Mouse (Mus musculus) common myeloid progenitor, adult 5-6 weeks (primary cell): ENCODE measurements around the gene Ptprn2. TPM values are rescaled to one million over a fixed set of nuclear protein-coding genes. Genes with fewer than 3 reads are reported as not detected.

Experiments used
- ATAC-seq: replicated peaks from 2 replicates; pipeline ENCODE4 v1.8.0; 2016; ENCODE audit warnings: low read depth, mild to moderate bottlenecking, moderate TSS enrichment, inconsistent platforms; ENCODE audit not compliant: poor library complexity, severe bottlenecking
- total RNA-seq: library from RNA; stranded (forward); fragments of 200-1000, 187-1606 nt; gene quantifications from 2 replicates; pipeline ENCODE4 v1.2.3, GENCODE M21; 2017

Ptprn2 gene
- total RNA-seq, 1 experiment from 2014 or later: not detected

- ATAC-seq: no peak
Measured at GRCm38 (mm10) chr12:116938158-116938854, 452.8 kb downstream of the Ptprn2 start.

- ATAC-seq: no peak
Measured at GRCm38 (mm10) chr12:116943883-116944282, 458.4 kb downstream of the Ptprn2 start.

- no peak for ATAC-seq
Measured at GRCm38 (mm10) chr12:116948151-116948928, 462.8 kb downstream of the Ptprn2 start.

DNA sequence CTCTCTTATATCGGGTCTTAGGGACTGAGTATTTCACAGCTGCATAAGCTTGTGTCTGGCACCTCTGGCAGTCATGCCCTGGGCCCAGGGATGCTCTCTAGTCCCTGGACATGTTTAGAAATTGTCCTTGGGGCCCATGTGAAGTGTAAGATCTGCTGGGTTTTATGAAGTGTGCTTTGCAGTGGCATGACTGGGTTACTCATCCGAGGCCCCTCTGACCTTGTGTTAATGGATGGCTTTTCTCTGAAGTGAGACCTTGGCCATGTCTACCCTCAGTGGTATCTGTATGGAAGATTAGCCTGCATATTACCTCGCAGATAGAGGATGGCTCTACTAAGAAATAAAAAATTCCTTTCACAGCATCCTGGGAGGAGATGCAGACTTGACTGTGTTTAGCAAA is 464.2 kb downstream of the Ptprn2 start:
- no peak for ATAC-seq

DNA sequence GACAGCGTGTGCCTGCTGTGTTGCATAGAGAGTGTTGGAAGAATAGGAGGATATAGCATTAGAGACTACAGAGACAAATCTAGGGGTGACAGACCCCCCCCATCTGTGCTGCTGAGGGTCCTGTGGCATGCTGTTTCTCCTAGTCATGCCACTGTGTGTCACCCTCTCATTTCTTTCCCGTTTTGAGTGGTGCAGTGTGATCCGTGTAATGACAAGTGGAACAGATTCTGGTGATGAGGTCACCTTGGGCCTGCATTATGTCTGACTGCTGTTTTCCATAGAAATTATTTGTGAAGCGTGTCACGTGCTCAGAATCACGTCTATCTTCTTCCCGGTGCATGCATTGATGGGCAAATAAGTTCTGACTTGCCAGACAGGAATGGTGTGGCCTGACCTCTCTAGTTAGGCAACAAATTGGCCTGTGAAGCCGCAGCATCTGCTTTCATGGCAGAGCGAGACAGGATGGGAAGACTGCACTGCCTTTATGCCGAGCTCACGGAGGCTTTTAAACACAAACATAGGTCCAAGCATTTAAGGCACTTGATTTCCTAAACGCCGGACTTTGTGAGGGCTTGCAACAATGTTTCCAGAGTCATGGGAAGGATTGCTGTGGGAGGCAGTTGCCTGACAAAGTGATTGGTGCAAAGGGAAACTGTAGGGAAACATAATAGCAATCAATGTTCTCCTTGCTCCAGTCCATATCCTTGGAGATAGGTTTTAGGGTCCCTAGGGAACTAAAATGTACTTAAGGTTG is 467.1 kb downstream of the Ptprn2 start:
- no peak for ATAC-seq

DNA sequence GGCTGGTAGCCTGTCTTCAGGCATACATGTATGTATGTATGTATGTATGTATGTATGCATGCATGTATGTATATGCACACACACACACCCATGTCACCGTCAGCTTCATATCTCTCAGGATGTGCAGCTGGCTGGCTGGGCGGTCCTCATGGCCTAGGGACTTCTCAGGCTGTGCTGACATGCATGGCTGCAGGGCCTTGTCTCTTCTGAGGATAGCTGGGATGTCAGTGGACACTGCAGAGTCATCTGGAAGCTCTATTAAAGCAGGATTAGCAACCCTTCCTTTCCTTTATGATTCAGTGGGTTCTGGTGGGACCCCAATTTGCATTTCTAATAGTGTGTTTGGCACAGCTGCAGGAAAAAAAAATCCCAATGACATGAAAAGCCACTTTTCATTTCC is 473.6 kb downstream of the Ptprn2 start:
- ATAC-seq: no peak

GRCm38 (mm10) chr12:116963906-116964305 is 478.4 kb downstream of the Ptprn2 start:
- ATAC-seq: no peak

- no peak for ATAC-seq
Measured at GRCm38 (mm10) chr12:116968215-116968939, 482.9 kb downstream of the Ptprn2 start.

DNA sequence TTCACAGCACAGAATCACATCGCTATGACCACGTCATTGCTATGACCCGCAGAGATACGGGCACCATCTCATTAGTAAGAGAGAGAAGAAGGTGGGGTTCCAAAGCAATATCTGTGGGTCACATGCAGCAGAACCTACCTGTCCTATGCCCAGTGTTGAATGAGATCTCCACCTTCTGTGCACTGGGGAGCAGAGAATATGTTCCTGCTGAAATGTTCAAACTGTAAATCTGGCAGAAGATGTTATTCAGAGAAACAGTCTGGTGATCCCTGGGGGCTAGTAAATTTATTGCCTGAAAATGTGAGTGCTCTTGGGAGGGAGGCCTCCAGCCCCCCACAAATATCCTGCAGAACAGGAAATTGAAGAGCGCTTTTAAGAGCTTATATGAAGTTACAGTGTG is 490.0 kb downstream of the Ptprn2 start:
- no peak for ATAC-seq

GRCm38 (mm10) chr12:116976981-116977380 is 491.5 kb downstream of the Ptprn2 start:
- no peak for ATAC-seq

DNA sequence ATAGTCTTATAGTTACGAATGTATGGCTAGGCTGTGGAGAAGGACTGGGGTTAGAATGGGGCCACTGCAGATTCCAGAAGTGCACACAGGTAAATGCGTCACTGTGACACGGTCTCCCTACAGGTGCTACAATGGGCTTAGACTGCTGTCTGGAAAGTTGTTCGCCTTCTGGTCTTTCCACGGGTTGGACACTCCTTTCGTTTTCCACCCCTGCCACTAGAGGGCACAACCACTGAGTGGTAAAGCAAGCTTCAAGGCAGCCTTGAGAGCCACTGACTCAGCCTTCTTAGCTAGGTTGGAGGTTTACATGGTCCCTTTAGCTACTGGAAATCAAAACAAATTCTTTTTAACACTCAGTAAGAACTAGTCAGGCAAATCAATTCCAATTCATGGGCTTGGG is 492.7 kb downstream of the Ptprn2 start:
- peak; percentile 56; the same call in 1 of the 2 replicates for ATAC-seq

DNA sequence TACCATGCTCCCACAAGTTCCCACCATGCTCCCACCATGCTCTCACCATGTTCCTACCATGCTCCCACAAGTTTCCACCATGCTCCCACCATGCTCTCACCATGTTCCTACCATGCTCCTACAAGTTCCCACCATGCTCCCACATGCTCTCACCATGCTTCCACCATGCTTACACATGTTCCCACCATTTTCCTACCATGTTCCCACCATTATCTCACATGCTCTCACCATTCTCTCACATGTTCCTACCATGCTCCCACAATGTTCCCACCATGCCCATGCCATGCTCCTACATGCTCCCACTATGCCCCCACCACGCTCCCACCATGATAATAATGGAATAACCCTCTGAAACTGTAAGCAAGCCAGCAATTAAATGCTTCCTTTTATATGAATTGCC is 495.8 kb downstream of the Ptprn2 start:
- no peak for ATAC-seq

DNA sequence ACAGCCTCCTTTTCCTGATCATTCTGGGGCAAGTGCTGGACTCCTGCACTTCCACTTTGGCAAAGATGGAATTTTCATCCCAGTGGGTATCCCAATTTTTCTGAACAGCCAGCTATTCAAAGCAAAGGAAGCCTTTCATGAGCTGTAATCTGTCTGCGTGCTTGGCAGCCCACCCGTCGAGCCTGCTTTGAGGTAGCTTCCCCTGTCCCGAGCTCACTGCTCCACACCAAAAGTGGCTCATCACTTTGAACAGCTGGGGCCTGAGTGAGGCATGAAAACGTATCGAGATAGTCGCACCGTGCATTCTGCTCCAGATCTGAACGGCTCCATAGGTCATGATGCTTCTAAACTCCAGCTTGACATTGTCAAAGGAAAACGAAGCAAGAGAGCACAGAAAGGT is 503.6 kb downstream of the Ptprn2 start:
- no peak for ATAC-seq

DNA sequence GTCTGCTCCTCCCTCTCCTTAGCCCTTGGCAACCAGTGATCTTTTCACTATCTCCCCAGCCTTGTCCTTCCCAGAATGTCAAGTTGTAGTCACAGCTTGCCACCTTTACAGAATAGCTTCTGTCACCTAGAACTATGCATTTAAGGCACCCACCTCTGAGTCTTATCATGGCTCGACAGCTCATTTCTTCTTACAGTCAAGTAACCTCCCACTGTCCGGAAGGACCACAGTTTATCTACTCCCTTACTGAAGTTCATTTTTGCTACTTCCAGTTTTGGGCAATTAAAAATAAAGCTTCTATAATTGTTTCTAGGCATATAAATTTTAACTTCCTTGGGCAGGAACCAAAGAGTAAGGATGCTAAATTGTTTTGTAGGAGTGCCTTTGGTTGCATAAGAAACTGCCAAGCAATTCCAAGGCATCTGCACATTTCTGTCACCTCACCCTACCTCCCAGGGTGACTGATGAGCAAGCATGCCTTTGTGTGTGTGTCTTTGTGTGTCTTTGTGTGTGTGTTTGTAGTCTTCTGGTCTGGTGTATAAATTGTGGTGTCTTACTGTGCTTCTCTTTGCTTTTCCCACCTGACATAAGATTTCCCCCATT is 516.1 kb downstream of the Ptprn2 start:
- ATAC-seq: no peak

DNA sequence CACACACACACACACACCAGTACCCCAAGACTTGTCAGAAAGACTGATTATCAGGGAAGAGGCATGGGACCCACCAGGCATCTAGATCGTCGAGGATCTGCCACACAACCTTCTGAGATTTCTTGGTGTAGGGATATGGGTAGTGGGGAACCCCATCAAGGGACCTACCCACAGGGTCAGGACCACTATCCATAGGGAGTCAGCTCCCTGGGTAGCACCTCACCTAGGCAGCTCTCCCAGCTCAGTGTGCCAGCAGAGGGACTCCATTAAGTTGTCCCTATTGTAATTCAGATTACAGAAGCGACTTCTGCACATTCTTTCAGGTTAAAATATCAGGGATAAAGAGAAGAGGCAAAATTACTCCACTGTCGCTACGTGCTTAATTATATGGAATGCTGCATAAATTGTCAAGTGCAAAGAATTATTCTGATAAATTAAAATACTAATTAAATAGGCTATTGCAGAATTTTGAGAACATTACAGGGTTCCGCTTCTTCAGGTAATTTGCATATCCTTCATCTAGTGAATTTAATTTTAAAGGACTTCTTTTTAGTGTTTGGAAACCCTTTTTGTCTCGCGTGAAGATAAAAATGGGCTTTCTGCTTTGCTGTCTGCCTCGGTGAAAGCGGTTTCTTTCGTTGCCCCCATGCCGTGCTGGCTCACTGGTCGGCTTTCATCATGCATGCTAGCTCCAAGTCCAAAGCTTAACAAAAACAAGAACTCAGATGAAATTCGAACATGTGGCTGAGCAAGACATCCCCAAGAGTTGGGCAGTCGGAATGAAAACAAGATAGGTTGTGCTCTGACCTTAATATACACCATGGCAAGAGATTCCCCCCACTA is 531.5 kb downstream of the Ptprn2 start:
- ATAC-seq: no peak

- peak; percentile 47 for ATAC-seq
Measured at GRCm38 (mm10) chr12:117017912-117018311, 532.4 kb downstream of the Ptprn2 start.

DNA sequence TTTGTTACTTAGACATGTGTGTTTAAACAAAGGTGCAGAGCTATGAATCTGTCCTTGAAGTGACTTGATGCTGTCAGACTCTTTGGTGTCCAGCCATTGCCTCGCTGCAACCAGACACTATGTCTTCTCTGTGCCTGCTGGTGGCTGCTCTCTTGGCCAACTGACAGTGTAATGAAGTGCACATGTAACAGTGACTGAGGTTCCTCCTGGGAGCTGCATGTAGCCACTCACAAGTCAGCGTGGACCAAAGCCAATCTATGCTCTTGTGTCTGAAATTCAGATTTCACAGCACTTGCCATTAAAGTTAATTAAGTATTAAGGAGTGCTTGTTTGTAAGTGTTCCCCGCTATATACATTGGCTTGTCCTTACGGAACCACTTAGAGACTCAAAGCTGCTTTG is 537.7 kb downstream of the Ptprn2 start:
- ATAC-seq: no peak

DNA sequence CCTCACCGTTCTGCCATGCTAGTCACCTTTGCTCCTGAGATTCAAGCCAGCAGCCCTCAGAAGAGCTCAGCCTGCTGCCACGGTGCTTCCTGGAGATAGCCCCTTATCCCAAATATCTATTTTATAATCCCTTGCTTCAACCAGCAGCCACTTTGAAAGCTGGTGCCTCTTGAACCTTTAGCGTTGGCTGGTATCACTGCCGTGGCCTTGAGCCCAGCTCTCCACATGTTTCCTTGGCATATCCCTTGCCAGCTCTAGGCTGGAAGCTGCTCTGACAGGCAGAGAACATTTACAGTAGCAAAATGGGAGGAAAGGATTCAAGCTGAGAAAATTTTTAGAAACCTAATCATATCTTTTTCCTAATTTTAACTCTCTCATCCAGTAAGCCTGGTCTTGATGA is 539.4 kb downstream of the Ptprn2 start:
- ATAC-seq: no peak

DNA sequence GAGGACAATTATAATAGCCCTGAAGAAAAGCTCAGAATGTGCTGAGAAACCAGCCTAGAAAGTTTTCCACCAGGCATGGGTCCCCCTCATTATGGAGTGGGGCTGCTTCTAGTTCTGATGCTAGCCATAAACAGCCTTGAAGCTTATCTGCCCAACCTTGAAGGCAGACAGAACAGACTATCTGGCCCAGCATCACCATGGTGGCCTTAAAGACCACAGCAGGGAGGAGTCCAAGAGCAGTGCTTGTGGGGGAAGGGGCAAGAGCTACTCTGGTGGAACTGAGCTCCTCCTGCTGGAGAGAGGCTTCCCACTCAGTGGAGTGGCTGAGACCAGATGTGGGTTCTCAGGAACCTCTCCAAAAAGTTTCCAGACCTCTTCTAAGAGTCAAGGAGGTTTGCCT is 540.2 kb downstream of the Ptprn2 start:
- no peak for ATAC-seq
